Mouse (Mus musculus): ENCODE results near the gene Gm20458. TPM values are rescaled to one million over a fixed set of nuclear protein-coding genes. Genes with fewer than 3 reads are reported as not detected.

Gm20458 gene
- polyA plus RNA-seq, 1 experiment, result 7.4 TPM

- Histone ChIP-seq H3K4me1 (ENCODE audit: control insufficient read depth, insufficient read depth, low read length) (no peaks in the 10 kb centered on the region), H3K27ac (ENCODE audit: insufficient read depth, low read length) (no peak overlapping the region), H3K4me3 (ENCODE audit: insufficient read depth, low read length) (peak overlapping the region; percentile 30; the same call in 1 of the 2 replicates)
- TF ChIP-seq CTCF (IDR thresholded peaks at IDR 0.05; ENCODE audit: extremely low read depth, insufficient read depth, low read length), result no peak
- TF ChIP-seq POLR2A (IDR thresholded peaks at IDR 0.05; ENCODE audit: extremely low read depth, insufficient read depth, low read length), result no peak
Measured at GRCm38 (mm10) chr2:164440314-164440713, 20.5 kb upstream of the Gm20458 start.

- peak overlapping the region; percentile 30 for H3K4me3 ChIP-seq (ENCODE audit: insufficient read depth, low read length)
- peak overlapping the region; percentile 42; the same call in 1 of the 2 replicates for H3K27ac ChIP-seq (ENCODE audit: insufficient read depth, low read length)
- TF ChIP-seq POLR2A (IDR thresholded peaks at IDR 0.05; ENCODE audit: extremely low read depth, insufficient read depth, low read length), result no peak
- TF ChIP-seq CTCF (IDR thresholded peaks at IDR 0.05; ENCODE audit: extremely low read depth, insufficient read depth, low read length), result no peak
- no peaks in the 10 kb centered on the region for H3K4me1 ChIP-seq (ENCODE audit: control insufficient read depth, insufficient read depth, low read length)
Measured at GRCm38 (mm10) chr2:164441155-164441554, 19.6 kb upstream of the Gm20458 start.

GRCm38 (mm10) chr2:164441731-164442130 lies 19.0 kb upstream of the Gm20458 start:
- no peak for TF ChIP-seq POLR2A (IDR thresholded peaks at IDR 0.05; ENCODE audit: extremely low read depth, insufficient read depth, low read length)
- no peak for TF ChIP-seq CTCF (IDR thresholded peaks at IDR 0.05; ENCODE audit: extremely low read depth, insufficient read depth, low read length)
- Histone ChIP-seq H3K27ac (ENCODE audit: insufficient read depth, low read length) (no peak overlapping the region), H3K4me3 (ENCODE audit: insufficient read depth, low read length) (peak overlapping the region; percentile 30), H3K4me1 (ENCODE audit: control insufficient read depth, insufficient read depth, low read length) (no peaks in the 10 kb centered on the region)

GRCm38 (mm10) chr2:164442315-164443050 lies 18.3 kb upstream of the Gm20458 start:
- Histone ChIP-seq H3K4me1 (ENCODE audit: control insufficient read depth, insufficient read depth, low read length) (no peaks in the 10 kb centered on the region), H3K4me3 (ENCODE audit: insufficient read depth, low read length) (peak overlapping the region; percentile 30), H3K27ac (ENCODE audit: insufficient read depth, low read length) (peak overlapping the region; percentile 43; the same call in 1 of the 2 replicates)
- TF ChIP-seq CTCF (IDR thresholded peaks at IDR 0.05; ENCODE audit: extremely low read depth, insufficient read depth, low read length), result no peak
- no peak for TF ChIP-seq POLR2A (IDR thresholded peaks at IDR 0.05; ENCODE audit: extremely low read depth, insufficient read depth, low read length)

- H3K4me3 ChIP-seq (ENCODE audit: insufficient read depth, low read length), result peak overlapping the region; percentile 30
- peak overlapping the region; percentile 43; the same call in 1 of the 2 replicates for H3K27ac ChIP-seq (ENCODE audit: insufficient read depth, low read length)
- no peaks in the 10 kb centered on the region for H3K4me1 ChIP-seq (ENCODE audit: control insufficient read depth, insufficient read depth, low read length)
- peak; percentile 58; the same call in 1 of the 2 replicates for TF ChIP-seq POLR2A (IDR thresholded peaks at IDR 0.05; ENCODE audit: extremely low read depth, insufficient read depth, low read length)
- no peak for TF ChIP-seq CTCF (IDR thresholded peaks at IDR 0.05; ENCODE audit: extremely low read depth, insufficient read depth, low read length)
Measured at GRCm38 (mm10) chr2:164443051-164443437, 17.7 kb upstream of the Gm20458 start.

- Histone ChIP-seq H3K4me3 (ENCODE audit: insufficient read depth, low read length) (peak within 1 kb of the TSS; percentile 30), H3K27ac (ENCODE audit: insufficient read depth, low read length) (peak within 1 kb of the TSS; percentile 43; the same call in 1 of the 2 replicates), H3K4me1 (ENCODE audit: control insufficient read depth, insufficient read depth, low read length) (no peaks in the 10 kb centered on the region)
- TF ChIP-seq POLR2A (IDR thresholded peaks at IDR 0.05; ENCODE audit: extremely low read depth, insufficient read depth, low read length) (no peak), CTCF (IDR thresholded peaks at IDR 0.05; ENCODE audit: extremely low read depth, insufficient read depth, low read length) (no peak)
Measured at GRCm38 (mm10) chr2:164443460-164444000, 17.2 kb upstream of the Gm20458 start, which contains the start of gene Sdc4. Gene Sdc4 (minus strand): TSS chr2:164443887.

GRCm38 (mm10) chr2:164444701-164445100 lies 16.1 kb upstream of the Gm20458 start:
- no peak for TF ChIP-seq CTCF (IDR thresholded peaks at IDR 0.05; ENCODE audit: extremely low read depth, insufficient read depth, low read length)
- TF ChIP-seq POLR2A (IDR thresholded peaks at IDR 0.05; ENCODE audit: extremely low read depth, insufficient read depth, low read length), result no peak

GRCm38 (mm10) chr2:164445399-164446085 lies 15.2 kb upstream of the Gm20458 start:
- Histone ChIP-seq H3K4me1 (ENCODE audit: control insufficient read depth, insufficient read depth, low read length) (no peaks in the 10 kb centered on the region), H3K4me3 (ENCODE audit: insufficient read depth, low read length) (no peak overlapping the region), H3K27ac (ENCODE audit: insufficient read depth, low read length) (no peak overlapping the region)
- TF ChIP-seq CTCF (IDR thresholded peaks at IDR 0.05; ENCODE audit: extremely low read depth, insufficient read depth, low read length) (no peak), POLR2A (IDR thresholded peaks at IDR 0.05; ENCODE audit: extremely low read depth, insufficient read depth, low read length) (no peak)

More at GRCm38 (mm10) chr2:164444701-164445100, 16.1 kb upstream of the Gm20458 start:
- Histone ChIP-seq H3K4me1 (ENCODE audit: control insufficient read depth, insufficient read depth, low read length) (no peaks in the 10 kb centered on the region), H3K27ac (ENCODE audit: insufficient read depth, low read length) (no peak overlapping the region), H3K4me3 (ENCODE audit: insufficient read depth, low read length) (no peak overlapping the region)

GRCm38 (mm10) chr2:164446086-164446469 lies 14.7 kb upstream of the Gm20458 start:
- no peak overlapping the region for H3K4me3 ChIP-seq (ENCODE audit: insufficient read depth, low read length)
- no peak overlapping the region for H3K27ac ChIP-seq (ENCODE audit: insufficient read depth, low read length)
- no peaks in the 10 kb centered on the region for H3K4me1 ChIP-seq (ENCODE audit: control insufficient read depth, insufficient read depth, low read length)
- TF ChIP-seq POLR2A (IDR thresholded peaks at IDR 0.05; ENCODE audit: extremely low read depth, insufficient read depth, low read length) (no peak), CTCF (IDR thresholded peaks at IDR 0.05; ENCODE audit: extremely low read depth, insufficient read depth, low read length) (no peak)
